Comparison of ENCODE assay signal across 26 mouse cellular contexts in genomic region chr1:193506991-193507390, GRCm38 (mm10).
DNase-seq lines count a peak whose midpoint lies in the region; ATAC-seq lines count a peak whose summit lies in the region.
"Had no signal": no experiment of that assay in that cellular context is flagged by ENCODE, and none has a peak within 500 bp of the region (broad histone marks: within the 10 kb centered on the region; RNA-seq: fewer than 3 reads in every experiment).

No protein-coding gene starts in this region.

- WGBS in heart, embryonic 15.5 days: 56% methylated on average over 3 of the region's 3 CpGs
- 72% methylated on average over 3 of the region's 3 CpGs for WGBS in embryonic facial prominence, embryonic 12.5 days
- WGBS in limb, embryonic 15.5 days: 58% methylated on average over 3 of the region's 3 CpGs
- 52% methylated on average over 3 of the region's 3 CpGs for WGBS in stomach, embryonic 16.5 days
- WGBS in midbrain, embryonic 10.5 days: 75% methylated on average over 3 of the region's 3 CpGs

- no peaks in the 10 kb centered on the region for H3K9me3 ChIP-seq in heart, embryonic 15.5 days (replicated peaks)
- no peaks in the 10 kb centered on the region for H3K9me3 ChIP-seq in embryonic facial prominence, embryonic 12.5 days
- no peaks in the 10 kb centered on the region for H3K9me3 ChIP-seq in limb, embryonic 15.5 days
- H3K9me3 ChIP-seq in stomach, embryonic 16.5 days (replicated peaks; ENCODE audit: control insufficient read depth, low read length): no peaks in the 10 kb centered on the region
- no peaks in the 10 kb centered on the region for H3K9me3 ChIP-seq in midbrain, embryonic 10.5 days (replicated peaks)
- H3K9me3 ChIP-seq: hindbrain, embryonic 10.5 days; intestine, embryonic 15.5 days; midbrain, embryonic 12.5 days had no signal

- no peaks in the 10 kb centered on the region for H3K27me3 ChIP-seq in heart, embryonic 15.5 days
- H3K27me3 ChIP-seq in embryonic facial prominence, embryonic 12.5 days: no peaks in the 10 kb centered on the region
- 0 out of 2 replicates have a peak, but pooled peaks cover 4% of the 10 kb centered on the region for H3K27me3 ChIP-seq in limb, embryonic 15.5 days
- H3K27me3 ChIP-seq in stomach, embryonic 16.5 days (ENCODE audit: control insufficient read depth, insufficient read depth, low read length): no peaks in the 10 kb centered on the region
- H3K27me3 ChIP-seq in midbrain, embryonic 10.5 days (ENCODE audit: low read depth, poor library complexity, severe bottlenecking): peaks cover 16% of the 10 kb centered on the region
- H3K27me3 ChIP-seq: intestine, embryonic 15.5 days had no signal

- no peak overlapping the region for H3K27ac ChIP-seq in heart, embryonic 15.5 days
- H3K27ac ChIP-seq in embryonic facial prominence, embryonic 12.5 days: peak overlapping the region; percentile 59; the same call in 1 of the 2 replicates
- H3K27ac ChIP-seq in limb, embryonic 15.5 days: peak overlapping the region; percentile 78
- H3K27ac ChIP-seq in stomach, embryonic 16.5 days (ENCODE audit: low read length): peak overlapping the region; percentile 91
- no peak overlapping the region for H3K27ac ChIP-seq in midbrain, embryonic 10.5 days (replicated peaks)
- H3K27ac ChIP-seq: hindbrain, embryonic 10.5 days; intestine, embryonic 15.5 days; liver, embryonic 14.5 days; macrophage; midbrain, embryonic 12.5 days had no signal

- peak overlapping the region; percentile 0; the same call in 1 of the 2 replicates for H3K4me2 ChIP-seq in heart, embryonic 15.5 days
- peak overlapping the region; percentile 31; the same call in 1 of the 2 replicates for H3K4me2 ChIP-seq in embryonic facial prominence, embryonic 12.5 days (replicated peaks)
- H3K4me2 ChIP-seq in limb, embryonic 15.5 days: 0 out of 2 replicates have a peak overlapping the region, but pooled peaks have one; percentile 17
- peak overlapping the region; percentile 49 for H3K4me2 ChIP-seq in stomach, embryonic 16.5 days (ENCODE audit: low read depth, low read length)
- H3K4me2 ChIP-seq: heart, embryonic 11.5 days; intestine, embryonic 15.5 days; midbrain, embryonic 12.5 days had no signal

- H3K4me3 ChIP-seq in heart, embryonic 15.5 days: no peak overlapping the region
- H3K4me3 ChIP-seq in embryonic facial prominence, embryonic 12.5 days: 0 out of 2 replicates have a peak overlapping the region, but pooled peaks have one; percentile 22
- H3K4me3 ChIP-seq in limb, embryonic 15.5 days: peak overlapping the region; percentile 32
- peak overlapping the region; percentile 44 for H3K4me3 ChIP-seq in stomach, embryonic 16.5 days (replicated peaks; ENCODE audit: low read length)
- H3K4me3 ChIP-seq in midbrain, embryonic 10.5 days: no peak overlapping the region
- H3K4me3 ChIP-seq: hindbrain, embryonic 10.5 days; intestine, embryonic 15.5 days; midbrain, embryonic 12.5 days had no signal

- no peak for DNase-seq in heart, adult 18-20 months
- DNase-seq in midbrain, embryonic 10.5 days (ENCODE audit: low spot score): no peak
- no peak for DNase-seq in right cerebral cortex, postnatal 4 days
- DNase-seq: adrenal gland, adult 2 months; cerebellum, adult 11-12 months; cerebellum, postnatal 10 days; heart, postnatal 10 days; kidney, adult 9 months; kidney, postnatal 14 days; right cerebral cortex, postnatal 14 days; spleen, adult 18-20 months; thymus, adult 18-20 months; thymus, postnatal 36 days had no signal

- no peak overlapping the region for H3K9ac ChIP-seq in heart, embryonic 15.5 days
- H3K9ac ChIP-seq in embryonic facial prominence, embryonic 12.5 days: peak overlapping the region; percentile 41; the same call in 1 of the 2 replicates
- H3K9ac ChIP-seq in limb, embryonic 15.5 days: 0 out of 2 replicates have a peak overlapping the region, but pooled peaks have one; percentile 7
- peak overlapping the region; percentile 60 for H3K9ac ChIP-seq in stomach, embryonic 16.5 days (ENCODE audit: low read length)
- H3K9ac ChIP-seq: intestine, embryonic 15.5 days; liver, embryonic 14.5 days; midbrain, embryonic 12.5 days had no signal

- ATAC-seq in heart, embryonic 15.5 days (replicated peaks; ENCODE audit: insufficient number of reproducible peaks, insufficient read depth, low FRiP score, low read depth): no peak
- ATAC-seq in embryonic facial prominence, embryonic 12.5 days (ENCODE audit: insufficient number of reproducible peaks, insufficient read depth, low FRiP score, low TSS enrichment): no peak
- no peak for ATAC-seq in limb, embryonic 15.5 days (ENCODE audit: insufficient number of reproducible peaks, low FRiP score, low TSS enrichment, low read depth)
- ATAC-seq in stomach, embryonic 16.5 days (ENCODE audit: insufficient read depth, low FRiP score): no peak
- ATAC-seq: forebrain, embryonic 14.5 days; hindbrain, embryonic 16.5 days; intestine, embryonic 15.5 days; lung, postnatal 0 days had no signal

- no peaks in the 10 kb centered on the region for H3K4me1 ChIP-seq in heart, embryonic 15.5 days (replicated peaks)
- no peaks in the 10 kb centered on the region for H3K4me1 ChIP-seq in embryonic facial prominence, embryonic 12.5 days
- H3K4me1 ChIP-seq in limb, embryonic 15.5 days: 0 out of 2 replicates have a peak, but pooled peaks cover 3% of the 10 kb centered on the region
- peaks cover 4% of the 10 kb centered on the region; the same call in 1 of the 2 replicates for H3K4me1 ChIP-seq in stomach, embryonic 16.5 days (ENCODE audit: control insufficient read depth, insufficient read depth, low read length)
- H3K4me1 ChIP-seq in midbrain, embryonic 10.5 days: peaks cover 14% of the 10 kb centered on the region

- no peaks in the 10 kb centered on the region for H3K36me3 ChIP-seq in heart, embryonic 15.5 days
- no peaks in the 10 kb centered on the region for H3K36me3 ChIP-seq in embryonic facial prominence, embryonic 12.5 days
- no peaks in the 10 kb centered on the region for H3K36me3 ChIP-seq in limb, embryonic 15.5 days
- H3K36me3 ChIP-seq in stomach, embryonic 16.5 days (ENCODE audit: control insufficient read depth, insufficient read depth, low read length): no peaks in the 10 kb centered on the region
- no peaks in the 10 kb centered on the region for H3K36me3 ChIP-seq in midbrain, embryonic 10.5 days
- H3K36me3 ChIP-seq: hindbrain, embryonic 10.5 days; intestine, embryonic 15.5 days; midbrain, embryonic 12.5 days had no signal

Comparison
In these comparisons a context has a peak if more than half of its experiments do, and no peak if none do; other contexts are left out.
1. H3K27ac ChIP-seq: peak in embryonic facial prominence, embryonic 12.5 days (single experiment), limb, embryonic 15.5 days (single experiment) and stomach, embryonic 16.5 days (single experiment); none in heart, embryonic 15.5 days (single experiment) and midbrain, embryonic 10.5 days (single experiment).
2. H3K4me3 ChIP-seq: peak in embryonic facial prominence, embryonic 12.5 days (single experiment), limb, embryonic 15.5 days (single experiment) and stomach, embryonic 16.5 days (single experiment); none in heart, embryonic 15.5 days (single experiment) and midbrain, embryonic 10.5 days (single experiment).
3. Peak in every context shown above with its lines, with median percentiles within 50 percentile points of each other: H3K4me2 ChIP-seq.